Mouse (Mus musculus) midbrain, embryonic 11.5 days (tissue): Measurements from ENCODE around the gene Hist2h2aa2. TPM values are rescaled to one million over a fixed set of nuclear protein-coding genes. Genes with fewer than 3 reads are reported as not detected.

Source experiments
- ATAC-seq: fragments of 200-750 bp; cut with Nextera tagmentation; 2 replicates; pipeline ENCODE4 v1.8.0; 2017; ENCODE audit warnings: moderate TSS enrichment, moderate library complexity; ENCODE audit not compliant: low FRiP score
- DNase-seq: peaks from one replicate; pipeline ENCODE4 v3.0.0; 2015; ENCODE audit warnings: low spot score; ENCODE audit errors: missing footprints
- H3K27ac ChIP-seq: fragments of 300-500 bp; sonication (generic); 2 replicates; pipeline ENCODE4 v1.5.1; 2014; ENCODE audit warnings: low read depth, low read length
- H3K27me3 ChIP-seq: fragments of 300-500 bp; sonication (generic); 2 replicates; pipeline ENCODE4 v1.6.1; 2014; ENCODE audit warnings: mild to moderate bottlenecking, low read length, moderate library complexity, mixed read lengths; ENCODE audit not compliant: control insufficient read depth, insufficient read depth
- H3K36me3 ChIP-seq: fragments of 300-500 bp; sonication (generic); 2 replicates; pipeline ENCODE4 v1.6.1; 2014; ENCODE audit warnings: mild to moderate bottlenecking, low read length, moderate library complexity, mixed read lengths; ENCODE audit not compliant: control insufficient read depth, insufficient read depth
- H3K4me1 ChIP-seq: fragments of 300-500 bp; sonication (generic); 2 replicates; pipeline ENCODE4 v1.6.1; 2014; ENCODE audit warnings: low read length; ENCODE audit not compliant: control insufficient read depth, insufficient read depth
- H3K4me2 ChIP-seq: fragments of 300-500 bp; sonication (generic); 2 replicates; pipeline ENCODE4 v1.6.1; 2014; ENCODE audit warnings: mild to moderate bottlenecking, moderate library complexity
- H3K4me3 ChIP-seq: fragments of 300-500 bp; sonication (generic); 2 replicates; pipeline ENCODE4 v1.5.1; 2014; ENCODE audit warnings: low read depth, low read length
- H3K9ac ChIP-seq: fragments of 300-500 bp; sonication (generic); 2 replicates; pipeline ENCODE4 v1.6.1; 2014; ENCODE audit warnings: low read length
- H3K9me3 ChIP-seq: fragments of 300-500 bp; sonication (generic); 2 replicates; pipeline ENCODE4 v1.6.1; 2016; ENCODE audit warnings: low read length; ENCODE audit not compliant: control insufficient read depth
- WGBS: fragments of 180-500 bp; shearing (Covaris S2); extraction: QIAGEN DNeasy Blood & Tissue Kit; methylation state at CpG from one replicate; pipeline ENCODE4 v1.1.7; 2014; 5-methylcytosine and 5-hydroxymethylcytosine counted together
- microRNA-seq: library from miRNA; unstranded; fragments of <30 nt; microRNA quantifications from one replicate; pipeline ENCODE4, GENCODE M21; 2017
- polyA plus RNA-seq: library from polyadenylated mRNA; unstranded; fragments of >200 nt; fragmentation: Nextera tagmentation; extraction: Ambion mirVana; gene quantifications from 2 replicates; pipeline ENCODE4 v1.2.1, GENCODE M21; 2014

Hist2h2aa2 gene
- polyA plus RNA-seq, 1 experiment from 2014 or later = 55.2 TPM

GRCm38 (mm10) chr3:96197129-96197749, 42.8 kb downstream of the Hist2h2aa2 start:
- Histone ChIP-seq H3K4me1 (peaks cover 11% of the 10 kb centered on the region), H3K27me3 (no peaks in the 10 kb centered on the region), H3K4me3 (peak overlapping the region; percentile 62), H3K9me3 (no peaks in the 10 kb centered on the region; the same call in 1 of the 2 replicates), H3K9ac (peak overlapping the region; percentile 96), H3K36me3 (no peaks in the 10 kb centered on the region; the same call in 1 of the 2 replicates), H3K27ac (peak overlapping the region; percentile 88), H3K4me2 (peak overlapping the region; percentile 96)
- DNase-seq (peak; percentile 98), ATAC-seq (peak; percentile 95)
- WGBS = under 1% methylated on average over 50 of the region's 50 CpGs

- H3K9me3 ChIP-seq = no peaks in the 10 kb centered on the region; the same call in 1 of the 2 replicates
- ATAC-seq (peak; percentile 61), DNase-seq (no peak)
- H3K36me3 ChIP-seq = no peaks in the 10 kb centered on the region; the same call in 1 of the 2 replicates
- no peaks in the 10 kb centered on the region for H3K27me3 ChIP-seq
- H3K27ac ChIP-seq = peak overlapping the region; percentile 88
- peak overlapping the region; percentile 96 for H3K4me2 ChIP-seq
- peak overlapping the region; percentile 62 for H3K4me3 ChIP-seq
- peaks cover 11% of the 10 kb centered on the region for H3K4me1 ChIP-seq
- WGBS = 21% methylated on average over 27 of the region's 27 CpGs
- H3K9ac ChIP-seq = peak overlapping the region; percentile 96
Measured at GRCm38 (mm10) chr3:96196437-96197128, 43.5 kb downstream of the Hist2h2aa2 start.

- Histone ChIP-seq H3K36me3 (no peaks in the 10 kb centered on the region; the same call in 1 of the 2 replicates), H3K4me2 (no peak overlapping the region), H3K4me3 (no peak overlapping the region), H3K9ac (no peak overlapping the region), H3K4me1 (peaks cover 11% of the 10 kb centered on the region), H3K27ac (no peak overlapping the region), H3K27me3 (no peaks in the 10 kb centered on the region), H3K9me3 (no peaks in the 10 kb centered on the region; the same call in 1 of the 2 replicates)
- WGBS = 93% methylated on average over 11 of the region's 11 CpGs
- no peak for DNase-seq
- ATAC-seq = no peak
Measured at GRCm38 (mm10) chr3:96195616-96196313, 44.3 kb downstream of the Hist2h2aa2 start.

- no peaks in the 10 kb centered on the region for H3K27me3 ChIP-seq
- H3K4me3 ChIP-seq = no peak overlapping the region
- H3K27ac ChIP-seq = no peak overlapping the region
- H3K4me2 ChIP-seq = no peak overlapping the region
- DNase-seq (no peak), ATAC-seq (no peak)
- no peak overlapping the region for H3K9ac ChIP-seq
- H3K36me3 ChIP-seq = no peaks in the 10 kb centered on the region; the same call in 1 of the 2 replicates
- H3K4me1 ChIP-seq = peaks cover 11% of the 10 kb centered on the region
- 91% methylated on average over 10 of the region's 10 CpGs for WGBS
- H3K9me3 ChIP-seq = no peaks in the 10 kb centered on the region; the same call in 1 of the 2 replicates
Measured at GRCm38 (mm10) chr3:96194966-96195365, 45.1 kb downstream of the Hist2h2aa2 start.

GRCm38 (mm10) chr3:96192977-96193376, 47.1 kb downstream of the Hist2h2aa2 start:
- no peaks in the 10 kb centered on the region; the same call in 1 of the 2 replicates for H3K36me3 ChIP-seq
- no peak overlapping the region for H3K9ac ChIP-seq
- no peak overlapping the region for H3K4me2 ChIP-seq
- WGBS = 63% methylated on average over 12 of the region's 12 CpGs
- peaks cover 8% of the 10 kb centered on the region for H3K4me1 ChIP-seq
- H3K9me3 ChIP-seq = no peaks in the 10 kb centered on the region; the same call in 1 of the 2 replicates
- H3K27ac ChIP-seq = no peak overlapping the region
- DNase-seq (no peak), ATAC-seq (no peak)
- no peaks in the 10 kb centered on the region for H3K27me3 ChIP-seq
- H3K4me3 ChIP-seq = no peak overlapping the region

Small RNAs within 50 kb of the gene (microRNA-seq; reads per million reads assigned to microRNA genes)
- gene Gm44492 (1.1 reads per million), gene Gm47311 (not detected), gene Gm47313 (not detected)

Other genes starting within 250 kb of the Hist2h2aa2 start
- 62.9 and 70.7 TPM in 2 replicates for gene Plekho1, start 244.3 kb downstream of the Hist2h2aa2 start, polyA plus RNA-seq
- gene Vps45, start 181.8 kb downstream of the Hist2h2aa2 start, polyA plus RNA-seq = 24.7 and 29.5 TPM in 2 replicates
- 8.8 and 9.4 TPM in 2 replicates for gene Otud7b, start 135.7 kb downstream of the Hist2h2aa2 start, polyA plus RNA-seq
- gene Mtmr11, start 78.3 kb downstream of the Hist2h2aa2 start, polyA plus RNA-seq = 10.5 and 12.8 TPM in 2 replicates
- gene Sf3b4, start 67.9 kb downstream of the Hist2h2aa2 start, polyA plus RNA-seq = 187 and 216 TPM in 2 replicates
- 9.4 and 10.3 TPM in 2 replicates for gene Sv2a, start 59.1 kb downstream of the Hist2h2aa2 start, polyA plus RNA-seq
- 70.4 and 83.9 TPM in 2 replicates for gene Bola1, start 20.6 kb downstream of the Hist2h2aa2 start, polyA plus RNA-seq
- gene Hist2h2ab, start 20.4 kb downstream of the Hist2h2aa2 start, polyA plus RNA-seq = 0.86 and 1.7 TPM in 2 replicates
- 12.7 and 16.0 TPM in 2 replicates for gene Hist2h2ac, start 19.4 kb downstream of the Hist2h2aa2 start, polyA plus RNA-seq
- gene Hist2h2be, start 19.2 kb downstream of the Hist2h2aa2 start, polyA plus RNA-seq = 14.0 and 15.0 TPM in 2 replicates
- gene Hist2h3c2, start 1.1 kb downstream of the Hist2h2aa2 start, polyA plus RNA-seq = 10.6 and 13.8 TPM in 2 replicates
- gene Hist2h2aa1, start 5.2 kb upstream of the Hist2h2aa2 start, polyA plus RNA-seq = 16.3 and 17.4 TPM in 2 replicates
- gene Hist2h3c1, start 6.4 kb upstream of the Hist2h2aa2 start, polyA plus RNA-seq = 1.1 and 2.7 TPM in 2 replicates
- 5.0 and 5.4 TPM in 2 replicates for gene Hist2h4, start 23.0 kb upstream of the Hist2h2aa2 start, polyA plus RNA-seq
- 94.4 and 97.1 TPM in 2 replicates for gene Hist2h3b, start 28.4 kb upstream of the Hist2h2aa2 start, polyA plus RNA-seq
- 18.3 and 26.8 TPM in 2 replicates for gene Hist2h2bb, start 29.5 kb upstream of the Hist2h2aa2 start, polyA plus RNA-seq
- gene Fcgr1, start 53.7 kb upstream of the Hist2h2aa2 start, polyA plus RNA-seq = 1.7 and 2.1 TPM in 2 replicates
- not detected in 2 replicates for gene BC107364, start 212.0 kb upstream of the Hist2h2aa2 start, polyA plus RNA-seq